Mouse (Mus musculus) spleen, adult 18-20 months (tissue): ENCODE measurements around the gene Mecom.
"Not testable (repeated sequence)": the region's sequence is repeated elsewhere in the genome, so short reads cannot be mapped to it uniquely, and the experiment has no call there.

Experiments used
- DNase-seq, 2 experiments: peaks; one replicate each; pipeline ENCODE4 v3.0.0; 2022; ENCODE audit warnings: mixed read lengths in 2 of 2

Gene Mecom

GRCm38 (mm10) chr3:30438007-30438406 lies 109.8 kb downstream of the Mecom start:
- no peak for DNase-seq

- no peak for DNase-seq
Measured at GRCm38 (mm10) chr3:30436561-30436960, 111.2 kb downstream of the Mecom start.

- no peak for DNase-seq
Measured at GRCm38 (mm10) chr3:30436131-30436530, 111.7 kb downstream of the Mecom start.

- no peak for DNase-seq
Measured at GRCm38 (mm10) chr3:30428877-30429276, 118.9 kb downstream of the Mecom start.

- DNase-seq, result no peak
Measured at GRCm38 (mm10) chr3:30424036-30424435, 123.8 kb downstream of the Mecom start.

- not testable (repeated sequence) for DNase-seq
Measured at GRCm38 (mm10) chr3:30421948-30422347, 125.9 kb downstream of the Mecom start.

- no peak for DNase-seq
Measured at GRCm38 (mm10) chr3:30420899-30421298, 126.9 kb downstream of the Mecom start.

GRCm38 (mm10) chr3:30414173-30414572 lies 133.6 kb downstream of the Mecom start:
- DNase-seq, result no peak

GRCm38 (mm10) chr3:30410778-30411177 lies 137.0 kb downstream of the Mecom start:
- no peak for DNase-seq

GRCm38 (mm10) chr3:30404821-30405220 lies 143.0 kb downstream of the Mecom start:
- DNase-seq, result no peak

GRCm38 (mm10) chr3:30398911-30399310 lies 148.9 kb downstream of the Mecom start:
- DNase-seq, result no peak

GRCm38 (mm10) chr3:30394911-30395310 lies 152.9 kb downstream of the Mecom start:
- no peak for DNase-seq

- DNase-seq, result no peak
Measured at GRCm38 (mm10) chr3:30392662-30393061, 155.1 kb downstream of the Mecom start.

GRCm38 (mm10) chr3:30392218-30392617 lies 155.6 kb downstream of the Mecom start:
- DNase-seq, result no peak

- DNase-seq, result no peak
Measured at GRCm38 (mm10) chr3:30390346-30390745, 157.5 kb downstream of the Mecom start.

GRCm38 (mm10) chr3:30380273-30380672 lies 167.5 kb downstream of the Mecom start:
- no peak for DNase-seq

GRCm38 (mm10) chr3:30379301-30379700 lies 168.5 kb downstream of the Mecom start:
- no peak for DNase-seq

- DNase-seq, result no peak
Measured at GRCm38 (mm10) chr3:30371472-30371871, 176.3 kb downstream of the Mecom start.

GRCm38 (mm10) chr3:30370860-30371455 lies 176.8 kb downstream of the Mecom start:
- no peak for DNase-seq

- DNase-seq, result no peak
Measured at GRCm38 (mm10) chr3:30366621-30367020, 181.2 kb downstream of the Mecom start.

GRCm38 (mm10) chr3:30361190-30361589 lies 186.6 kb downstream of the Mecom start:
- no peak for DNase-seq

- no peak for DNase-seq
Measured at GRCm38 (mm10) chr3:30353878-30354727, 193.7 kb downstream of the Mecom start.

- DNase-seq, result no peak
Measured at GRCm38 (mm10) chr3:30349279-30349678, 198.5 kb downstream of the Mecom start.

GRCm38 (mm10) chr3:30344151-30344550 lies 203.7 kb downstream of the Mecom start:
- no peak for DNase-seq
